Mouse (Mus musculus) brown adipose tissue, adult 24 weeks (tissue): ENCODE data around the gene Cbwd1. TPM values are rescaled to one million over a fixed set of nuclear protein-coding genes. Genes with fewer than 3 reads are reported as not detected.
"Not testable (repeated sequence)": the region's sequence is repeated elsewhere in the genome, so short reads cannot be mapped to it uniquely, and the experiment has no call there.

ENCODE experiments used
- H3K27ac ChIP-seq: fragments of 200-500 bp; replicated peaks from 2 replicates; pipeline ENCODE4 v1.5.1; 2012; ENCODE audit warnings: low read depth, mild to moderate bottlenecking, low read length
- H3K4me1 ChIP-seq: fragments of 200-500 bp; 2 replicates; pipeline ENCODE4 v1.6.1; 2012; ENCODE audit warnings: low read length, mixed read lengths; ENCODE audit not compliant: control insufficient read depth, insufficient read depth, insufficient read length
- H3K4me3 ChIP-seq: fragments of 200-500 bp; 2 replicates; pipeline ENCODE4 v1.5.1; 2012; ENCODE audit warnings: low read depth, mild to moderate bottlenecking, low read length, moderate library complexity; ENCODE audit not compliant: insufficient read depth
- polyA plus RNA-seq: library from polyadenylated mRNA; stranded (reverse); fragments of >200 nt; gene quantifications from 2 replicates; pipeline ENCODE4 v1.2.4, GENCODE M21; 2012; ENCODE audit not compliant: missing spikeins, insufficient read depth, insufficient read length

The Cbwd1 gene
- polyA plus RNA-seq, 1 experiment = 20.7 TPM

DNA sequence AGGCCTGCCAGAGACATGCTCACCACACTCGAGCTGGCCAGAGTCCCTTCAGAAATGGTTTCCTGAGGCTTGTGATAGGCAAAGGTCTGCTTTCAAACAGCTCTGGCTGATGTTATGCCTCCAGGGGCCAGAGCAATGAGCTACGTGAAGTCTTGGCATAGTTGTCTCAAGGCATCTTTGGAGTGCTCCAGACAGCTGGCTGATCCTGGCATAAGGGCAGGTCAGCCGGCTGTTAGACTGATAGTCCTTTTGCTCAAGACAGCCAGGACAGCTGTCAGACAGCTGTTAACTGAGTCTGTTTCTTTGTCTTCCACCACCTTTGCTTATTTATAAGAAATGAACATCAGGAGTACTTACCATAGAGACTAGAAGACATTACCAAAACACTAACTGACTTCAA is 74.5 kb downstream of the Cbwd1 start:
- Histone ChIP-seq H3K4me3 (no peak overlapping the region), H3K27ac (no peak overlapping the region), H3K4me1 (no peaks in the 10 kb centered on the region)

DNA sequence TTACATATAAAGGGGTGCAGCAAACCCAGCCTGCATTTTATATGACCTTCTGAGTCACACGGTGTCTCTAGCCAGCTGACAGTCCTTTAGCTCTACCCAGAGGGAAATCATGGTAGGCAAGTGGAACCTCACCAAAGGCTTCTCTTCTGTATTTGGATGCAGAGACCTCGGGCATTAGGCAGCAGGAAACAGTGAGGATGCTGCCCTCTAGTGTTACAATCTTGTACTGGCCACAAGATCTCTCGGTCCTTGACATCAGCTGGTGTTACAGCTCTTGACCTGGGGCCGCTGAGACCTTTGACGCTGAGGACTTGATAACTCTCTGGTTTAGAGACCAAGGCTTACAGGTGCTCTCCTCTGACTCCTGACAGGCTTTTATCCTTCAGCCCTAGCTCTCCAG is 75.9 kb downstream of the Cbwd1 start:
- Histone ChIP-seq H3K27ac (no peak overlapping the region), H3K4me1 (no peaks in the 10 kb centered on the region), H3K4me3 (no peak overlapping the region)

GRCm38 (mm10) chr19:24881237-24881636 is 80.2 kb downstream of the Cbwd1 start:
- H3K27ac ChIP-seq = no peak overlapping the region
- no peaks in the 10 kb centered on the region for H3K4me1 ChIP-seq
- H3K4me3 ChIP-seq = no peak overlapping the region

DNA sequence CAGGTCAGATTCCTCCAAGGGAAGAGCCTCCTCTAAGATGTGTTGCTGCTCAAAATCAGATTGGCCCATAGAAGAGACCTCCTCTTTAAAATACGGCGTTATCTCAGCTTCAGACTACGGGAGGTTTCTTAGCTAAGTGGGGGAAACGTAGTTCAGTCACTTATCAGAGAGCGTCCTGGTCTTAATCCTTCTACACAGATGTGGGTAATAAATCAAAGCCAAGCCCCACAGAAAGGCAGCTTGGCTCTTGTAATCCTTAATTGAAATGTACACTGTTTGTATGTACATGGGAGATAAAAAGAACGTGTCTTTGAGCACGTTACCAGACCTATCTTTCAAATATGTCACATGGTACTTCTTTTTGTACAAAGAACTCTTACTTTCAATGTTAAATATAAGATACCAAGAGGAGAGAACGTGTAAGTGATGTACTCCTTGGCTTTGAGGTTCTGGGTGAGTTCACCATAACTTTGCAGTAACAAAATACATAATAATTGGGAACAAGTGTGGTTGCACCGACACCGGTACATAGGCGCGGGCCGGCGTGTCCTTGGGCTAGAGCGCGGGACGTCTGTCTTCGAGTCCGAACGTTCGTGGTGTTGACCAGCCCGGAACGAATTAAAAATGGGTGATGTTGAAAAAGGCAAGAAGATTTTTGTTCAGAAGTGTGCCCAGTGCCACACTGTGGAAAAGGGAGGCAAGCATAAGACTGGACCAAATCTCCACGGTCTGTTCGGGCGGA is 86.1 kb downstream of the Cbwd1 start, which contains the start of gene Gm10053:
Gene Gm10053, plus strand, starts transcription at position 558 of the 742 bp plus-strand sequence.
- not testable (repeated sequence) for H3K4me1 ChIP-seq, H3K4me3 ChIP-seq, H3K27ac ChIP-seq

GRCm38 (mm10) chr19:24873873-24874272 is 87.5 kb downstream of the Cbwd1 start:
- H3K4me3 ChIP-seq = no peak overlapping the region
- H3K27ac ChIP-seq = no peak overlapping the region
- no peaks in the 10 kb centered on the region for H3K4me1 ChIP-seq

DNA sequence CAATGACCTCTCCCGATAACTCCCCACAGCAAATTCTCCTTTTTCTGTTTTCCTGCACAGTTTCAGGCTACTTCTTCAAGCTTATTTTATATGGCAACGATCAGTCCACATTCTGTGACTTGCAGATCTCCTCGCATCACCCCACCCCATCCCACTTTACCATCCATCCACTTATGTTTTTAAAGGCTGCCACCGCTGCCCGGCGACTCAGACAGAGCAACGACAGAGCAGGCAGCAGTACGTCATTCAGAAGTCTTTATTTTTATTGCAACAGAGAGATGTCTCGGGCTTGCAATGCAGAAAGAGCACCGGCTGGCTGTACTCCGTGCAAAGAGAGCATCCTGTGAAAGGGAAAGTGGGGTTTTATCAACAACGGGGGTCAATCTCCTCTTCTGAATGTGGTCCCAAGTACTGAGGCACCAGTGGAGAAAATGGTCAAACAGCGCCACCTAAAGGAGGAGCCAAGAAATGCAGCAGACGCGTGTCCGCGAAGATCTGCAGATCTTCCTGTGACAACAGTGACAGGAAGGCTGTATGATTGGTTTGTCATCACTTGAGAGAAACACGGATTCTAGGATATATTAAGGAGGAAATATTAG is 90.3 kb downstream of the Cbwd1 start:
- no peaks in the 10 kb centered on the region for H3K4me1 ChIP-seq
- H3K4me3 ChIP-seq = no peak overlapping the region
- H3K27ac ChIP-seq = no peak overlapping the region

Other genes starting within 250 kb of the Cbwd1 start
- 1.6 and 1.9 TPM in 2 replicates for gene Pgm5, start 99.8 kb downstream of the Cbwd1 start, polyA plus RNA-seq
- 3,235 and 3,446 TPM in 2 replicates for gene Gm10053, start 85.9 kb downstream of the Cbwd1 start, polyA plus RNA-seq
- not detected in 2 replicates for gene Foxd4, start 60.4 kb downstream of the Cbwd1 start, polyA plus RNA-seq
- gene Dock8, start 37.9 kb upstream of the Cbwd1 start, polyA plus RNA-seq = 29.0 and 42.3 TPM in 2 replicates